Mouse (Mus musculus): ENCODE results near the gene BC049352. TPM values are rescaled to one million over a fixed set of nuclear protein-coding genes. Genes with fewer than 3 reads are reported as not detected.

BC049352 gene
- under 1 TPM in 1 of 2 experiments, not detected in 1; 0.41 TPM for total RNA-seq (2021)
- long read RNA-seq, experiment 1, result 0 reads
- long read RNA-seq, experiment 2, result 0 reads

- DNase-seq, result peak; percentile 10 to 49
These were observed at the start of gene BC049352 for GRCm38 (mm10) chr9:45181770-45182169. Gene BC049352 (plus strand): TSS chr9:45182007.

GRCm38 (mm10) chr9:45133484-45134310 lies 48.1 kb upstream of the BC049352 start:
- DNase-seq, result peak; percentile 46 to 77

GRCm38 (mm10) chr9:45136442-45137169 lies 45.2 kb upstream of the BC049352 start:
- DNase-seq, result peak in 1 of 2 experiments; percentile 47

- DNase-seq, result peak; percentile 50 to 55
These were observed 43.4 kb upstream of the BC049352 start, which contains the start of gene Scn4b for GRCm38 (mm10) chr9:45138191-45139032. Gene Scn4b (plus strand): TSS chr9:45138395.

GRCm38 (mm10) chr9:45139082-45139481 lies 42.7 kb upstream of the BC049352 start:
- no peak for DNase-seq

GRCm38 (mm10) chr9:45140945-45141344 lies 40.9 kb upstream of the BC049352 start:
- DNase-seq, result no peak

GRCm38 (mm10) chr9:45142686-45143085 lies 39.1 kb upstream of the BC049352 start:
- DNase-seq, result no peak

- no peak for DNase-seq
These were observed 36.1 kb upstream of the BC049352 start for GRCm38 (mm10) chr9:45145533-45146266.

- peak; percentile 43 to 88 for DNase-seq
These were observed 35.6 kb upstream of the BC049352 start for GRCm38 (mm10) chr9:45146267-45146597.

- DNase-seq, result no peak
These were observed 30.9 kb upstream of the BC049352 start for GRCm38 (mm10) chr9:45150933-45151332.

- DNase-seq, result no peak
These were observed 28.4 kb upstream of the BC049352 start for GRCm38 (mm10) chr9:45153361-45153760.

- DNase-seq, result no peak
These were observed 13.9 kb upstream of the BC049352 start for GRCm38 (mm10) chr9:45167903-45168302.

GRCm38 (mm10) chr9:45170150-45170549 lies 11.7 kb upstream of the BC049352 start:
- no peak for DNase-seq

- no peak for DNase-seq
These were observed 10.7 kb upstream of the BC049352 start for GRCm38 (mm10) chr9:45171073-45171610.

- no peak for DNase-seq
These were observed 8.3 kb upstream of the BC049352 start for GRCm38 (mm10) chr9:45173475-45173874.

- DNase-seq, result peak in 1 of 2 experiments; percentile 14
These were observed 2.5 kb upstream of the BC049352 start for GRCm38 (mm10) chr9:45179282-45179681.

GRCm38 (mm10) chr9:45182521-45182920 lies 714 bp downstream of the BC049352 start:
- no peak for DNase-seq

- DNase-seq, result no peak
These were observed 1.5 kb downstream of the BC049352 start for GRCm38 (mm10) chr9:45183266-45183665.

GRCm38 (mm10) chr9:45185250-45185649 lies 3.4 kb downstream of the BC049352 start:
- no peak for DNase-seq

- no peak for DNase-seq
These were observed 7.1 kb downstream of the BC049352 start for GRCm38 (mm10) chr9:45188570-45189563.
